Mouse (Mus musculus) lung, postnatal 0 days (tissue): Measurements from ENCODE around the gene Fam110c.

ENCODE experiments used
- CTCF ChIP-seq: IDR thresholded peaks from 2 replicates; pipeline ENCODE4 v1.5.1; 2016; ENCODE audit warnings: antibody characterized with exemption, mild to moderate bottlenecking
- EP300 ChIP-seq: IDR thresholded peaks from 2 replicates; pipeline ENCODE4 v1.6.1; 2016; ENCODE audit warnings: antibody characterized with exemption, mild to moderate bottlenecking, control low read depth

DNA sequence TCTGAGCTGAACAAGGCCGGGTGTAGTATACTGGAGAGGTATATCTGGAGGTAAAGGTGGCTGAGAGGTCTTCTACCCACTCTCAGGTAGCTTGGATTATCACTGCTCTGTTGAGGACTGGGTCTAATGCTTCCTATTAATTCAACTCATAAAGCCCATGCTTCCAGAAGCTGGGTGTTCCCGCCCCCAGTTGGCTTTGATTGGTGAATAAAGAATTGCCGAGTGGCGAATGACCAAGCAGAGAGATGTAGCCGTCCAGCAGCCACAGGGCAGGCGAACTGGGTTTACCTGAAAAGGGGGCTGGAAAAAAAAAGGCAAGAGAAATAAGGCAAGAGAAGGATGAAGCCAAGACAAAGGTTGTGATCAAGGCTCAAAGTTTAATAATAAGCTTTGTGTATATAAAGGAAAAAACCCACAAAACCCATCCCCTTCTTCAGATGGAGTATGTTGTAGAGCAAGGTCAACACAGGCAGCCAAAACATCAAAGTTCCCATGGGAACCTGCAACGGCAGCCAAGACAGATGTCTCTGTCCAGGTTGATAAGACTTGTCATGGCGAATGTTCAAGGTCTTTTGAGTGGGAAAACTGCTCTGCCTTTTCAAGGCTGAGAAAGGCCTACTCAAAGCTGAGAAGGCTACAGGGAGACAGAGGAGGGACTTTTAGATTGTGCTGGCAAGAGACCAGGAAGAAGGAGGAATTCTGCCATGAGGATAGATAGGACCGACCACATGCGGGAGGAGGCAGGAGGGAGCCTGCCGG lies 17.4 kb downstream of the Fam110c start:
- TF ChIP-seq CTCF (no peak), EP300 (no peak)
